Mouse (Mus musculus) kidney, adult 8-10 months (tissue): Measurements from ENCODE around the gene Acss1.

ENCODE experiments used
- DNase-seq, 2 experiments: peaks; one replicate each; pipeline ENCODE4 v3.0.0; 2022

Gene Acss1

GRCm38 (mm10) chr2:150637702-150638369 is 30.5 kb downstream of the Acss1 start:
- DNase-seq, result no peak

DNA sequence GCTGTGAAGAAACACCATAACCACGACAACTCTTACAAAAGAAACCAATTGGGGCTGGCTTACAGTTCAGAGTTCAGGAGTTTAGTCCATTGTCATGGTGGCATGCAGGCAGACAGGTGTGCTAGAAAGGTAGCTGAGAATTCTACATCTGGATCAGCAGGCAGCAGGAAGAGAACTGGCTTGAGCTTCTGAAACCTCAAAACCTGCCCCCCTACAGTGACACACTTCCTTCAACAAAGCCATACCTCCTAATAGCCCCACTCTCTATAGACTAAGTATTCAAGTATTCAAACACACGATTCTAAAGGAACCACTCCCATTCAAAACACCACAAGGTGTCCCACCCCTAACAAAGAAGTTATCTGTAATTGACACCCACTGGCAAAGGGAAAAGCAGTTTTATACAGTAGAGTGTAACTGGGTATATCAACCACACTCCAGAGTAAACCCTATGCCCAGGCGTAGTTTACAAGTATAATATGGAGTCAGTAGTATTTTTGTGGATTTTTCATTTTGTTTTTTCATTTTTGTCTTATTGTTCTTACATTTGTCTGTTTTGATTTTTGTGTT is 32.3 kb downstream of the Acss1 start:
- DNase-seq, result no peak

DNA sequence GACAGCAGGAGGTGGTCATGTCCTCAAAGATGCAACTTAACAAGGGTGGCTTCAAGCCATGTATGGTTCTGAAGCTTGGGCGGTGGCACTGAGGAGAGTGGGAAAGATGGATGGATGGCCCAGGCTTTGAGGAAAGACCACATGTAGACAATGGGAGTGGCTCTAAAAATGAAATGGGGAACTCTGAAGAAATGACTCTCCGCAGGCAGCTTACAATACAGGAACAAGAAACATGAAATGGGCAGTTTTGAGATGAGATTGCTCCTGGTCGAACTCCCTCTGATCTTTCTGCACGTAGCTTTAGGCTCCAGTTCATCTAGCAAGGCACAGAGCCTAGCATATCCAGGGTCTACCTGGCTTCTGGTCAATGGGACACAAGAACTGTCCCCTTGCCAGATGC is 39.0 kb downstream of the Acss1 start:
- DNase-seq, result no peak

DNA sequence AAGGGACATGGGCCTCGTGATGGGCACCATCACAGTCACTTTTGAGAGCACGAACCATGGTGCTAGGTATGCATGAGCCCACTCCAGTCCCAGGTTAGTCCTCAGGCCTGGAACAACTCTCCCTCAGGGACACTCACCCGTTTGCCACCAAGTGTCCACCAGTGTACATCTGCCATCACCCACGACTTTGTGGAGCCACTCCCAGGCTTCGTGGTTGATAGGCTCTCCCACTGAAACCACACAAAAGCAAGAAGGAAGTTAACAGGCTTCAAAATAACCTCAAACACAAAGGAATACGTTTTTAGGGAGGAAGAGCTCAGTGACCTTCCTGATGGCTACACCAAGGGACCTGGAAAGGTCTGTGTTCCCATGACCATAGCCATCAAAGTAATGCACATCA is 41.2 kb downstream of the Acss1 start:
- no peak for DNase-seq

DNA sequence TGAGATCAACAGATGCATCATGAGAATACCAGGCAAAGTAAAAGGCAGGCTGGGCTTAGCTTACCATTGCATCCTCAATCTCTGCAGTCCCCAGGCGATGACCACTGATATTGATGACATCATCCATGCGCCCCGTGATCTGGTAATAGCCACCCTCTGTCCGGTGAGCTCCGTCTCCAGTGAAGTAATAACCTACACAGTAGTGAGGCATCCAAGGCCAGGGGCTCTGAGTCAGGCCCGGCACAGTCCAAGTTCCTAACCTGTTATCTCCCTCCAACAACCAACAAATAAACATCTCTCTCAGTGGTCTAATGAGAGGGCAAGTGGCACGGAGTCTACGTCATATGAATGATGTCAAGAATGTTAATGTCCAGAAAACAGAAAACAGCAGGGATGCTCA is 43.4 kb downstream of the Acss1 start:
- no peak for DNase-seq

- no peak for DNase-seq
Observed at GRCm38 (mm10) chr2:150623957-150624356, 44.3 kb downstream of the Acss1 start.

- DNase-seq, result no peak
Observed at GRCm38 (mm10) chr2:150621698-150622097, 46.6 kb downstream of the Acss1 start.

DNA sequence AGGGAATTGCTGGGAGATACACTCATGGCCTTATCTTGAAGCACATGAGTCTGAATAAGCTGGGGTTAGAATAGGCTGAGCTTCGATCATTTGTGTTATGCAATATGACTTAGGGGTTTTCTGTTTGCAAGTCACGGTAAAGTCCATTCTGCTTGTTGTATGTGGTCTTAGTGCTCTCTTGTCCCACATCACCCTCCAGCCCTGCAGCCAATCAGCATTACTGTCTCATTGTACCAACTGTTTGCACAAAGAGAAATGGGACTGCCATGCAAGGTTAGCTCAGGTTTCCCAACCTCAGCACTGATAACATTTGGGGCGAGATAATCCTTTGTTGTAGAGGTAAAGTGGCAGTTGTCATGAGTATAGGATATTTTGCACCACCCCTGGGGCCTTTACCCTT is 58.2 kb downstream of the Acss1 start:
- no peak for DNase-seq

GRCm38 (mm10) chr2:150608872-150609560 is 59.3 kb downstream of the Acss1 start:
- DNase-seq, result peak; percentile 68 to 76

DNA sequence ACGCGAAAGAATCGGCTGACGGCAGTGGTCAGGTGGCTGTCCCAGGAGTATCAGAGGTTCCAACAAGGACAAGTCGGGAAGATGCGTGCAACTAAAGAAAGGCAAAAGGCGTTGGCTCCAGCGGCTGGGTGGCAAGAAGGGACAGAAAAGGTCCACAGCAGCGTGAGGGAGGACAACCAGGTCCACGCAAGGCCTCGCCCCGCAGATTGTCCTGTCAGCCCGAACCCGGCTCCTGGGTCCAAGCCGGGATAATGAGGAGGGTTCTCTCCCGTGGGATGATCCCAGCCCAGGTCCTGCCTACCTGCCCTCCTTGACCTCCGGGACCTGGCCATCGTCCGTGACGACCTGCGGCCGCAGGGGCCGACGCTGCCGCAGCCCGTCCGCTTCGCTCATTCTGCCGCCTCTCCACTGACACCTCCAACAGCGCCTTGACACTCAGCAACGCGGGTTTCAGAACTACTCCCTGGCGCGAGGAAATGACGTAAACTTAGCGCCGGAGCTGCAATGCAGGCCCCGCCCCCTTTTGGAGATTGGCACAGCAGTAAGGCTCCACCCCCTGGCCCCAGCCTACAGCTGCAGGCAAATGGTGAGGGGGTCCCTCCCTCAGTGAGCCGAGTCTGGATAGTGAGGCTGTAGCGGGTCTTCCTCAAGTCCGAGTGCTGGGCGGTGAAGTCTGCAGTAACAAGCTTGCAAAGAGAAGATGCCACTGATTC is 60.1 kb downstream of the Acss1 start, which contains the start of gene Apmap:
Gene Apmap (minus strand): TSS at position 481 of the 713 bp plus-strand sequence.
- peak; percentile 95 to 96 for DNase-seq

DNA sequence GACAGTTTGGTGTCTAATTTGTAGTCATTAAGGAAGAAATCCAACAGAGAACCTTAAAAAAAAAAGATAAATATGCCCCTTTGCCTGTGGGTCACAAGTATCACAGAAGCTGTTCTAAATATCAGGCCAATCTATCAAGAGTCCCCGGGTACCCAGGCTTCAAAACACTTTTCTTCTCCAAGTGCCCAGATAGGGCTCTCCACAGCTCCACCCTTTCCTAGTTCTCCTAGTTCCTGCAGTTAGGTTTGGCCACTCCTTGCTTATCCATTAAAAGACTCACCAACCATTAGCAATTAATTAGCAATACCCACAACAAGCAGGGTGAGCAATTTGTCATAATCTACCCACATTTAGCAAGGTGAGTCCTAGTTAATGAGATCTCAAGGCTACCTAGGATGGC is 61.2 kb downstream of the Acss1 start:
- DNase-seq, result no peak

- no peak for DNase-seq
Observed at GRCm38 (mm10) chr2:150604802-150605201, 63.5 kb downstream of the Acss1 start.

- no peak for DNase-seq
Observed at GRCm38 (mm10) chr2:150602166-150602565, 66.1 kb downstream of the Acss1 start.

DNA sequence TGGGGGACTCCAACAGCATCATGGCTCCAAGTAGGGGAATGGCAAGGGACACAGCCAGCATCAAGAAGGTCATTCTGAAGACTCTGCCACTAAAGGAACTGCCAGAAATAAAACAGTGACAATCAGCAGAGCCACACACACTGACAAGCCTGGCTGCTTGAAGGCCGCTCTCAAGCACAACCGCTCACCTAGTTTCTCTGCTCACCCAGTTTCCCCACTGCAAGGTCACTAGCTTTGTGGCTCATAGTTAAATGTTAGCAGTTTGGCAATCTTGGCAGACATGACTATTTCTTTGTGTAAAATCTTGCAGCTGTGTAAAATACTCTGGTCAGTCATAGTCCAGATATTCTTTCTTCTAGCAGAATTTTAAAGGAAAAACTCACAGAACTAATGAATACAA is 68.0 kb downstream of the Acss1 start:
- peak; percentile 25 to 49 for DNase-seq

DNA sequence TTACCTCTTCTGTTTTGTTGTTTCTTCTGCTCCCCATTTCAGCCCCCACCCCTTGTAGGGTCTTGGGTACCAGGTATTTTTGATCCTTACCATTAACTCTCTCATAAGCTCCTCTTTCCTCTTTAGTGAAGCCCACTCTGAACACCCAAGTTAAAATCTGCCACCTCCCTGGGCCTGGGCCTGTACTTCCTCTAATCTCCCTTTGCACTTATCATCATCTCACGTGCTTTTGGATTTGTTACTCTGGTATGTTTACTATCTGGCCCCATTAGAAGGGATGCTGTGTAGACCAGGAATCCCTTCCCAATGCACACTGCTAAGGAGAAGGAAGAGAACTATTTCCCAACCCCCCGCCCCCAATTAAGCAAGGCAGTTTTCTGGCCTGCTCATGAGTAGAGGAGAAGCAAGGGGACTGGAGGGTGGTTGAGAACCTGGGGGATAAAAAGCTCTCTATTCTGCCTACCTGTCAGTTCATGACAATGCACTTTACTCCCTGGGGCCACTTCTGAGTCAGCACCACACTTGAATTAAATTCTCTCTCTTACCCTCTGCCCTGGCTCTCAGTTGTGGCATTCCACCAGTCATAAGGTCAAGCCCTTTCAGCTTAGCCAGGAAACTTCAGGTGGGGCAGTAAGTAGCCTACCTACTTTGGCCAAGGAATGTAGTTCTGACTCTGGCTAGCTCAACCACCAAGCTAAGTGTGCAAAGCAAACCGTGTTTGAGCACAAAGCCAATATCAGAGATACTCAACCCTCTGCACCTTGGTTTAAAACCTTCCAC is 72.7 kb downstream of the Acss1 start:
- peak; percentile 64 to 84 for DNase-seq

- no peak for DNase-seq
Observed at GRCm38 (mm10) chr2:150589076-150589475, 79.2 kb downstream of the Acss1 start.

GRCm38 (mm10) chr2:150579628-150580027 is 88.7 kb downstream of the Acss1 start:
- DNase-seq, result no peak

DNA sequence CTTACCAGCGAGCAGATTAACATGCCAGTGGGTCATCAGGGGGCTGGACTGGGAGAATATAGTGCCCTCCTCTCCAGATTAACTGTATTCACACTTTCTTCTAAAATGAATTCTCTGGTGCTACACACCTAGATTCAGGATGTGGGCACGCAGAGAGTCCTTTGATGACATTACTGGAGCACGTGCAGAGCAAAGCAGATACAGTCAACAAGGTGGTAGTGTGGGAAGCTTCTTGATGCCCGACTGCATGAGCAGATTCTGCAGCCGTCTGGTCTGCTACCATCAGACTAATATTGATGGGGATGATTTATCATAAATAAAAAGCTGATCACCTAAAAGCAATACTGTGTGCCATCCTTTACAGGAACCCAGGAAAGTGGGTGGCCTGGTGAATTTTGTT is 89.7 kb downstream of the Acss1 start:
- no peak for DNase-seq

- no peak for DNase-seq
Observed at GRCm38 (mm10) chr2:150576256-150576655, 92.0 kb downstream of the Acss1 start.

GRCm38 (mm10) chr2:150572463-150572862 is 95.8 kb downstream of the Acss1 start:
- no peak for DNase-seq

- no peak for DNase-seq
Observed at GRCm38 (mm10) chr2:150570761-150571160, 97.5 kb downstream of the Acss1 start.

GRCm38 (mm10) chr2:150569847-150570590 is 98.3 kb downstream of the Acss1 start, which contains the start of gene Cst7:
Cst7 (plus strand) TSS chr2:150570415.
- DNase-seq, result no peak
